Mouse (Mus musculus) bone marrow, adult 2 months (tissue): ENCODE measurements at regions not wholly inside any gene's neighbourhood (a gene's known extent, or its start where the extent isn't known, plus 50 kb on each side); places are given as distances from the start of the nearest gene placed in this dataset.

ENCODE experiments used
- CTCF ChIP-seq: fragments of 200-500 bp; IDR thresholded peaks from 2 replicates; pipeline ENCODE4 v1.5.1; 2011; ENCODE audit warnings: low read length, control low read depth; ENCODE audit not compliant: control insufficient read depth, insufficient read depth
- POLR2A ChIP-seq: fragments of 200-500 bp; IDR thresholded peaks from 2 replicates; pipeline ENCODE4 v1.6.1; 2011; ENCODE audit warnings: low read depth, mild to moderate bottlenecking, control low read depth, low read length, borderline replicate concordance; ENCODE audit not compliant: control insufficient read depth

DNA sequence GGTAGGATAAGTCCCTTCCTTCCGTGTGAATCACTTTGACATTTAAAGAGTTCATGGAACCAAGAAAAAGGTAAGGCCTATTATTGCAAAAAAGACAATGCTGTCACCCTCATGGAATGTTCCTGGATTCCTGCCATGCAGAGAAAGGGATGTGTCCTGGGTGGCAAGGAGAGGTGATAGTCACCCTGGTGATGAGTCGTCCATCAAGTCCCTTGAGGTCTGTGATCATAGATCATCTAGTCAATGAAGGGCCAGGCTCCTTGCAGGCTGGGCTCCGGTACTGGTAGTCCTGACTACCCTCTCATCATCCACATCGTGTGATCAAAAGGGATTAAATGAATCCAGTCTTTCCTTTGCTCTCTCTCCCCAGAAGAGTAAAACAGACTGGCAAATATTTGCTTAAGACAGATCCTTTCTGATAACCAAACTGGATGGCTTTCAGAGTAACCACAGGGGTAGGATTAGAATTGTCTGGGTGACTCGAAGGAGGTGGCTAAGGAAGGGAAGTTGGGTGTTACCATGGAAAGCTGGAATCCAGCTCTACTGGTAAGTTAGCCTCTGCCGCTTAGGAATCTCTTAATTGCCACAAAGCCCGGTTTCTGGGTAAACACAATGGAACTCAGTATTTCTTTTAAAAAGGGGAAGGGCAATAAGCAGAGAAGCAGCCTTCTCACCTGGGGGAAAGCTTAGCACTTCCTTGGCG, 253.2 kb downstream of the Ikzf2 start:
- TF ChIP-seq POLR2A, result no peak
- no peak for TF ChIP-seq CTCF
